Mouse (Mus musculus) megakaryocyte progenitor cell, adult 5-6 weeks (primary cell): ENCODE measurements around the gene Gnl1. TPM values are rescaled to one million over a fixed set of nuclear protein-coding genes. Genes with fewer than 3 reads are reported as not detected.
A peak's percentile ranks its signal among the peaks of the same experiment; 100 is the strongest.
"Not testable (repeated sequence)": the region's sequence is repeated elsewhere in the genome, so short reads cannot be mapped to it uniquely, and the experiment has no call there.

Source experiments
- ATAC-seq: replicated peaks from 2 replicates; pipeline ENCODE4 v1.8.0; 2016; ENCODE audit warnings: mild to moderate bottlenecking, moderate TSS enrichment, inconsistent platforms; ENCODE audit not compliant: poor library complexity
- total RNA-seq, 2 experiments: library from RNA; stranded (forward) in 1 of 2; stranded (reverse) in 1 of 2; fragments of 157-497, 149-512 nt in 1 of 2; fragments of 200-1000 nt in 1 of 2; gene quantifications; 2 replicates each; pipeline versions ENCODE4 v1.2.3 to v1.2.4; 2015 to 2017

Gnl1 gene
- total RNA-seq, 2 experiments from 2014 or later, result 12.4 to 27.3 TPM

- peak; percentile 54 for ATAC-seq
These were observed 14.7 kb downstream of the Gnl1 start for GRCm38 (mm10) chr17:35994175-35994878.

- ATAC-seq, result no peak
These were observed 15.2 kb downstream of the Gnl1 start for GRCm38 (mm10) chr17:35994879-35995240.

- ATAC-seq, result peak; percentile 60
These were observed 17.3 kb downstream of the Gnl1 start for GRCm38 (mm10) chr17:35996949-35997348.

- ATAC-seq, result peak; percentile 32
These were observed 18.3 kb downstream of the Gnl1 start for GRCm38 (mm10) chr17:35997713-35998510.

- ATAC-seq, result no peak
These were observed 19.1 kb downstream of the Gnl1 start for GRCm38 (mm10) chr17:35998545-35999305.

GRCm38 (mm10) chr17:35999356-35999755, 19.7 kb downstream of the Gnl1 start:
- peak; percentile 4; the same call in 1 of the 2 replicates for ATAC-seq

- ATAC-seq, result no peak
These were observed 20.7 kb downstream of the Gnl1 start for GRCm38 (mm10) chr17:36000349-36000748.

GRCm38 (mm10) chr17:36001121-36001897, 21.7 kb downstream of the Gnl1 start:
- no peak for ATAC-seq

GRCm38 (mm10) chr17:36001966-36002365, 22.3 kb downstream of the Gnl1 start:
- ATAC-seq, result peak; percentile 55

- no peak for ATAC-seq
These were observed 23.7 kb downstream of the Gnl1 start for GRCm38 (mm10) chr17:36003331-36003730.

- not testable (repeated sequence) for ATAC-seq
These were observed 24.8 kb downstream of the Gnl1 start for GRCm38 (mm10) chr17:36004409-36004808.

- ATAC-seq, result no peak
These were observed 35.3 kb downstream of the Gnl1 start for GRCm38 (mm10) chr17:36014977-36015376.

- no peak for ATAC-seq
These were observed 37.4 kb downstream of the Gnl1 start for GRCm38 (mm10) chr17:36017046-36017445.

GRCm38 (mm10) chr17:36018979-36019378, 39.3 kb downstream of the Gnl1 start:
- ATAC-seq, result no peak

- no peak for ATAC-seq
These were observed 39.9 kb downstream of the Gnl1 start for GRCm38 (mm10) chr17:36019519-36019918.

- ATAC-seq, result peak; percentile 77
These were observed 40.8 kb downstream of the Gnl1 start, which contains the start of gene H2-T24 for GRCm38 (mm10) chr17:36020191-36021073. Gene H2-T24 (minus strand): TSS chr17:36020560.

GRCm38 (mm10) chr17:36021309-36021708, 41.7 kb downstream of the Gnl1 start:
- no peak for ATAC-seq

GRCm38 (mm10) chr17:36022098-36022497, 42.4 kb downstream of the Gnl1 start:
- ATAC-seq, result no peak

- ATAC-seq, result no peak
These were observed 43.3 kb downstream of the Gnl1 start for GRCm38 (mm10) chr17:36022922-36023321.
